Mouse (Mus musculus) heart, adult 2 months (tissue): ENCODE measurements around the gene Musk.

Experiments
- CTCF ChIP-seq: fragments of 200-600 bp; IDR thresholded peaks from 2 replicates; pipeline ENCODE4 v1.8.1; 2022; ENCODE audit warnings: antibody characterized with exemption, mild to moderate bottlenecking, moderate library complexity
- EP300 ChIP-seq: fragments of 200-500 bp; IDR thresholded peaks from 2 replicates; pipeline ENCODE4 v1.6.1; 2011; ENCODE audit warnings: low read depth, low read length, control low read depth; ENCODE audit not compliant: insufficient read depth
- POLR2A ChIP-seq: fragments of 200-500 bp; IDR thresholded peaks from 2 replicates; pipeline ENCODE4 v1.6.1; 2011; ENCODE audit warnings: mild to moderate bottlenecking, low read depth, low read length, control low read depth; ENCODE audit not compliant: insufficient read depth

- no peak for TF ChIP-seq POLR2A
- TF ChIP-seq CTCF: no peak
- TF ChIP-seq EP300: no peak
These were observed 769 bp downstream of the Musk start for GRCm38 (mm10) chr4:58286368-58287090.
